Mouse (Mus musculus): ENCODE data around the gene Fam163b. TPM values are rescaled to one million over a fixed set of nuclear protein-coding genes. Genes with fewer than 3 reads are reported as not detected.
A peak's percentile ranks its signal among the peaks of the same experiment; 100 is the strongest.

Fam163b gene
- total RNA-seq, 2 experiments from 2014 or later: not detected

DNA sequence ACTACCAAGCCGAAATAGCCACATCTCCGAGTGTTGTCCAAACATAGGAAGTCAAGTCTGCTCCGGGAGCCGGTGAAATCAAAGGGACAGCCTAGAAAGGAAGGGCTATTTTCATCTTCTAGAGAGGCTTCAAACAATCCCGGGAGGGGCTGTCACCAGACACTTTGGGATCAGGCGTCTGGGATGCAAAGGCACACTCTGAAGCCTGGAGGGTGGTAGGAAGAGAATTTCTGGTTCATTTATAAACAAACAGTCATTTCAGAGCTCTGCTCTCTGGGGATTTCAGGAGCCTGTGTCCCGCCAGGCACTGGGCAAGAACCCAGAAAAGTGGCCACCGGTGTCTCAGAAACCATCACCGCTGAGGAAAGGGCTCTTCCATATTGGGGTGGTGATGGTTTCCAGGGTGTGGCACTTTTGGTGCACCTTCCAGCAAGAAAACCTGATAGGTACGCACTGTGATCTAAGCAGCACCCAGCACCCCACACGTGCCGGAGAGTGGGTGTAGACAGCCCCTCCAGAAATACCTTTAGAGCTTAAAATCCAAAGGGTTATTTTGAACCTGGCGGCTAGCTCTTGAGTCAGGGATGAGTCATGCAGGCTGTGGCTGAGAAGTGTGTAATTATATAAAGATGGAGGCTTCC is 45.8 kb downstream of the Fam163b start:
- no peak for DNase-seq
- TF ChIP-seq CTCF (IDR thresholded peaks at IDR 0.05): no peak
- no peak overlapping the region for H3K4me3 ChIP-seq
- intact Hi-C loops (cut with DNase I): no loop called here
- H3K27ac ChIP-seq: peak overlapping the region; percentile 68

DNA sequence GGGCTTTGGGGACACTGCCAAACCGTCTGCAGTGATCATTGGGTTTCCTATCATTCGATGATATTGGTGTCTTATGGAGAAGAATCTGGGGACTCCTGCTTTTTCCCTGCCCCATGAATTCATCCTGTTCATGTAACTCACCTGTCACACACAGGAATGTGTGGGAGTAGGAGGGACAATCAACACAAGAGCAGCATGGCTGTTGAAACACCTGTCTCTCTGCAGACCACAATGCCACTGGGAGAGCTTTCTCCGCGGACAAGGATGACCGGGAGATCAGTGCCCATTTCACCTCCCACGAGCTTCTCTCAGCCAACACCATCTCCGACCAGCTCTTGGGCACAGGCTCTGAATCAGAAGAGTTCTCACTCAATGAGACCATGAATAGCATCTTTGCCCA is 47.1 kb downstream of the Fam163b start:
- no peak for DNase-seq
- intact Hi-C loops (cut with DNase I): no loop called here
- no peak overlapping the region for H3K27ac ChIP-seq
- no peak for TF ChIP-seq CTCF (IDR thresholded peaks at IDR 0.05)
- no peak overlapping the region for H3K4me3 ChIP-seq

- intact Hi-C loops (cut with DNase I): loop anchor here (5.0 kb wide), 1 partner anchor 118 kb away; no protein-coding TSS in a partner anchor
- Histone ChIP-seq H3K4me3 (no peak overlapping the region), H3K27ac (peak overlapping the region; percentile 87)
- TF ChIP-seq CTCF (IDR thresholded peaks at IDR 0.05): no peak
- no peak for DNase-seq
These were observed 53.1 kb downstream of the Fam163b start for GRCm38 (mm10) chr2:27089238-27089637.

- intact Hi-C loops (cut with DNase I): loop anchor here (5.0 kb wide), 1 partner anchor 119 kb away; no protein-coding TSS in a partner anchor
- TF ChIP-seq CTCF (IDR thresholded peaks at IDR 0.05): no peak
- peak overlapping the region; percentile 87 for H3K27ac ChIP-seq
- peak overlapping the region; percentile 50 for H3K4me3 ChIP-seq
- no peak for DNase-seq
These were observed 53.6 kb downstream of the Fam163b start for GRCm38 (mm10) chr2:27088700-27089099.

GRCm38 (mm10) chr2:27088071-27088644 is 54.1 kb downstream of the Fam163b start:
- H3K4me3 ChIP-seq: peak overlapping the region; percentile 50
- intact Hi-C loops (cut with DNase I): loop anchor here (5.0 kb wide), 1 partner anchor 119 kb away; no protein-coding TSS in a partner anchor
- peak; percentile 90 for DNase-seq
- H3K27ac ChIP-seq: peak overlapping the region; percentile 87
- TF ChIP-seq CTCF (IDR thresholded peaks at IDR 0.05): no peak

DNA sequence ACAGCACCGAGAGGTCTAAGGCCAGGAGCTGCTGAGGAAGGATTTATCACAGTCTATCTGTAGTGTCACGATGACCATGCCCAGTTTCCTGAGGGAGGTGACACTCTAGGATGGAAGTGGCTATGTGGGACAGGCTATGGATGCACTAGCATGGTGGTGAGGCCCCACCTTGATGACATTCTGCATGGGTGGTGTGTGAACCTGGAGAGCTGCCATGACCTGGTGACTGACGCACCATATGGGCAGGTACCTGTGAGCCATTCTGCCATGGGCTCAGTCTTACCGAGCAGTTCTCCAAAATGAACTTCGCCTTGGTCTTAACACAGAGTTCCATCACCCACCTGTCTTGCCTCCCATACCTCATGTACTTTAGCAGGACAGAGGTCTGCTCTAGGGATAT is 54.7 kb downstream of the Fam163b start:
- DNase-seq: no peak
- intact Hi-C loops (cut with DNase I): loop anchor here (5.0 kb wide), 1 partner anchor 120 kb away; no protein-coding TSS in a partner anchor
- TF ChIP-seq CTCF (IDR thresholded peaks at IDR 0.05): no peak
- Histone ChIP-seq H3K4me3 (no peak overlapping the region), H3K27ac (peak overlapping the region; percentile 66)

- Histone ChIP-seq H3K27ac (no peak overlapping the region), H3K4me3 (no peak overlapping the region)
- intact Hi-C loops (cut with DNase I): loop anchor here (5.0 kb wide), 1 partner anchor 121 kb away; no protein-coding TSS in a partner anchor
- TF ChIP-seq CTCF (IDR thresholded peaks at IDR 0.05): no peak
- no peak for DNase-seq
These were observed 55.7 kb downstream of the Fam163b start for GRCm38 (mm10) chr2:27086483-27087010.

GRCm38 (mm10) chr2:27085801-27086200 is 56.5 kb downstream of the Fam163b start:
- Histone ChIP-seq H3K27ac (no peak overlapping the region), H3K4me3 (no peak overlapping the region)
- no peak for TF ChIP-seq CTCF (IDR thresholded peaks at IDR 0.05)
- peak; percentile 63 for DNase-seq
- intact Hi-C loops (cut with DNase I): loop anchor here (5.0 kb wide), 1 partner anchor 122 kb away; no protein-coding TSS in a partner anchor

GRCm38 (mm10) chr2:27084963-27085362 is 57.3 kb downstream of the Fam163b start:
- Histone ChIP-seq H3K27ac (no peak overlapping the region), H3K4me3 (no peak overlapping the region)
- no peak for DNase-seq
- intact Hi-C loops (cut with DNase I): loop anchor here (5.0 kb wide), 1 partner anchor 122 kb away; no protein-coding TSS in a partner anchor
- no peak for TF ChIP-seq CTCF (IDR thresholded peaks at IDR 0.05)

DNA sequence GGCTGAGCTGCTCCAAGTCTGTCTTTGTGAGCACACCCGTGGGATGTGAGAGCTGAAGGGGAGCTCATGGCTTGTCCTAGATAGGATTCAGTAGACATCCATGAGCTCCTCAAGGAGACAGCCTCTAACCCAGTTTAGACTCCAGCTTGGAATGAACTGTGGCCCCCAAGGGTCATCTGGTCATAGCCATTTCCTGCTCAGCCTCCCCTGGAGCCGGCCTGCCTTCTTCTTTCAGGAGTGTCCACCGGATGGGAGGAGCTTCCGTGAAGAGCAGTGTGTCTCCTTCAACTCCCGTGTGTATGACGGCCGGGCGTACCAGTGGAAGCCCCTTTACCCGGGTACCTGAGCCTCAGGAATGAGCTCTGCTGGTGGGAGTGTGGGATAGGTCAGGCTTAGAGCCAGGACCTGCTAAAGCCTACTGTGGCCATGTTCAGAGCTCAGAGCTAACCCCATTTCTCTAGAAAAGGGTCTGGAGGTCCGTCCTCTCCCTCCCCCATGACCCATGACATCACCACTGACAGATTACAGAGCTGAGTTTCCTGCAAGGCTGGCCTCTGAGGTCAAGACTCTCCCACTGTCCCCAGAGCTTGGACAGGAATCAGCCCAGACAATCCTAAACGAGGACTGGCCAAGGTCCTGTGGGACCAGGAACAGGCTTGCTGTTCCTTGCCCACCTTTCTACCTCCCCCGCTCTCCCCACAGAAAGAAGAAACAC is 58.4 kb downstream of the Fam163b start:
- Histone ChIP-seq H3K4me3 (no peak overlapping the region), H3K27ac (no peak overlapping the region)
- TF ChIP-seq CTCF (IDR thresholded peaks at IDR 0.05): no peak
- intact Hi-C loops (cut with DNase I): no loop called here
- DNase-seq: no peak

DNA sequence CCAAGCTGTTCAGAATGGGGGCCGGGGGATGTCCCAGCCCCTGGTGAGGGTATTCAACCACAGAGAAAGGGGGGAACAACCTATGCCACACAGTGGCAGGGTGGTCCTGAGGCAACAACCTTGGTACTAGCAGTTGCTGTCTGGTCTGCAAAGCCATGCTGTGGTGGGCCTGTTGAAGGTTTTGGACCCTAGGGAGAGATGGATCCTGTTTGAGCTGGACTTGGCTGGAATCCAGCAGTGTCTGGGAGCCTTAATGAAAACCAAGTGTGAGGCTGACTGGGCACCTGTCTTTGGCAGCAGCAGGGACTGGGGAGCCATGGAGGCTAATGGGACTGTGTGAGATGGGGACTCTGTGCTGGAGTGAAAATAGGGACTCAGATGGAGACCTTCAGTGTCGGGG is 62.6 kb downstream of the Fam163b start:
- no peak for TF ChIP-seq CTCF (IDR thresholded peaks at IDR 0.05)
- intact Hi-C loops (cut with DNase I): no loop called here
- H3K4me3 ChIP-seq: peak overlapping the region; percentile 62
- 0 out of 2 replicates have a peak overlapping the region, but pooled peaks have one; percentile 29 for H3K27ac ChIP-seq
- peak; percentile 41 for DNase-seq

DNA sequence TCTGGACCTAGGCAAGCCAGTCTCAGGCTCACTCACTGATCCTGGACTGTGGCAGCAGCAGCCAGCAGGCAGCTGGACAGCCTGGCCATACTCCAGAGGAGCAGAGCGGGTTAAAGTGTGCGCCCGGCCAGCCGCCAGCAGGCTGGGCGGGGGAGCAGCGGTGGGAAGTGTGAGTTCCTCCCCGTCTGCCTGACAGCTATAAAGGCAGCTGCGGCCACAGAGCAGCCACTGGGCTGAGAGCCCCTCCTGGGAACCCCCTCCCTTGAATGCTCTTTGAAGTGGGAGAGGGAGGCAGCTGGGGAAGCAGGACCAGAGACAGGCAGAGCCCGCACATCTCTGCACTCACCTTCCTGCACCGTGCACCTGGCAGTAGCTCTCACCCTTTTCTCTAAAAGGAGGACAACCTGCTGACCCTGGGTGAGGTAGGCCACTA is 63.1 kb downstream of the Fam163b start, which contains the start of gene Adamtsl2:
TSS of gene Adamtsl2 (plus strand) at position 228 of the 433 bp plus-strand sequence.
- DNase-seq: peak; percentile 88
- 0 out of 2 replicates have a peak within 1 kb of the TSS, but pooled peaks have one; percentile 29 for H3K27ac ChIP-seq
- TF ChIP-seq CTCF (IDR thresholded peaks at IDR 0.05): no peak
- intact Hi-C loops (cut with DNase I): no loop called here
- peak within 1 kb of the TSS; percentile 62 for H3K4me3 ChIP-seq

All from gastrocnemius, adult 2 months (tissue).